Mouse (Mus musculus) MEL (cell line): ENCODE measurements around the gene Mtch2.

Experiments used
- CHD2 ChIP-seq: IDR thresholded peaks from 2 replicates; pipeline ENCODE4 v1.6.1; 2011; ENCODE audit warnings: low read length, improper control_type of control experiment
- CTCF ChIP-seq, 3 experiments: IDR thresholded peaks in 2 of 3; conservative IDR thresholded peaks in 1 of 3; 2 replicates each; pipeline ENCODE4 v1.5.1; 2011 to 2012; ENCODE audit warnings: low read length in 3 of 3, low read depth in 2 of 3, mild to moderate bottlenecking in 2 of 3, improper control_type of control experiment in 1 of 3, inconsistent platforms in 1 of 3, mixed read lengths in 1 of 3, moderate library complexity in 1 of 3; ENCODE audit not compliant: control insufficient read depth in 1 of 3, insufficient read depth in 1 of 3, poor library complexity in 1 of 3, severe bottlenecking in 1 of 3
- ELF1 ChIP-seq: IDR thresholded peaks from 2 replicates; pipeline ENCODE4 v1.6.1; 2014; ENCODE audit warnings: low read depth, mild to moderate bottlenecking, inconsistent platforms, low read length, improper control_type of control experiment, moderate library complexity
- EP300 ChIP-seq, 2 experiments: IDR thresholded peaks; 2 replicates each; pipeline ENCODE4 v1.6.1; 2011; ENCODE audit warnings: improper control_type of control experiment in 2 of 2, low read length in 2 of 2, low read depth in 1 of 2, mild to moderate bottlenecking in 1 of 2
- MAFK ChIP-seq: IDR thresholded peaks from 2 replicates; pipeline ENCODE4 v1.6.1; 2011; ENCODE audit warnings: low read depth, mild to moderate bottlenecking, low read length, improper control_type of control experiment, borderline replicate concordance
- NRF1 ChIP-seq: IDR thresholded peaks from 2 replicates; pipeline ENCODE4 v1.6.1; 2014; ENCODE audit warnings: low read depth, mild to moderate bottlenecking, inconsistent platforms, low read length, improper control_type of control experiment, moderate library complexity; ENCODE audit not compliant: poor library complexity, insufficient read depth, severe bottlenecking
- POLR2A ChIP-seq, 2 experiments: IDR thresholded peaks; 2 replicates each; pipeline ENCODE4 v1.6.1; 2011 to 2012; ENCODE audit warnings: low read length in 2 of 2, mild to moderate bottlenecking in 2 of 2, control low read depth in 1 of 2, improper control_type of control experiment in 1 of 2, low read depth in 1 of 2, moderate library complexity in 1 of 2; ENCODE audit not compliant: control insufficient read depth in 1 of 2, insufficient read depth in 1 of 2, poor library complexity in 1 of 2
- TAL1 ChIP-seq: IDR thresholded peaks from 2 replicates; pipeline ENCODE4 v1.6.1; 2012; ENCODE audit warnings: mild to moderate bottlenecking, inconsistent platforms, low read length, moderate library complexity, mixed read lengths
- TCF12 ChIP-seq: IDR thresholded peaks from 2 replicates; pipeline ENCODE4 v1.6.1; 2014; ENCODE audit warnings: low read depth, mild to moderate bottlenecking, inconsistent platforms, low read length, improper control_type of control experiment, moderate library complexity
- USF1 ChIP-seq: IDR thresholded peaks from 2 replicates; pipeline ENCODE4 v1.6.1; 2014; ENCODE audit warnings: low read depth, mild to moderate bottlenecking, inconsistent platforms, low read length, improper control_type of control experiment, moderate library complexity
- ZNF384 ChIP-seq: IDR thresholded peaks from 2 replicates; pipeline ENCODE4 v1.6.1; 2012; ENCODE audit warnings: low read depth, mild to moderate bottlenecking, inconsistent platforms, low read length, improper control_type of control experiment

DNA sequence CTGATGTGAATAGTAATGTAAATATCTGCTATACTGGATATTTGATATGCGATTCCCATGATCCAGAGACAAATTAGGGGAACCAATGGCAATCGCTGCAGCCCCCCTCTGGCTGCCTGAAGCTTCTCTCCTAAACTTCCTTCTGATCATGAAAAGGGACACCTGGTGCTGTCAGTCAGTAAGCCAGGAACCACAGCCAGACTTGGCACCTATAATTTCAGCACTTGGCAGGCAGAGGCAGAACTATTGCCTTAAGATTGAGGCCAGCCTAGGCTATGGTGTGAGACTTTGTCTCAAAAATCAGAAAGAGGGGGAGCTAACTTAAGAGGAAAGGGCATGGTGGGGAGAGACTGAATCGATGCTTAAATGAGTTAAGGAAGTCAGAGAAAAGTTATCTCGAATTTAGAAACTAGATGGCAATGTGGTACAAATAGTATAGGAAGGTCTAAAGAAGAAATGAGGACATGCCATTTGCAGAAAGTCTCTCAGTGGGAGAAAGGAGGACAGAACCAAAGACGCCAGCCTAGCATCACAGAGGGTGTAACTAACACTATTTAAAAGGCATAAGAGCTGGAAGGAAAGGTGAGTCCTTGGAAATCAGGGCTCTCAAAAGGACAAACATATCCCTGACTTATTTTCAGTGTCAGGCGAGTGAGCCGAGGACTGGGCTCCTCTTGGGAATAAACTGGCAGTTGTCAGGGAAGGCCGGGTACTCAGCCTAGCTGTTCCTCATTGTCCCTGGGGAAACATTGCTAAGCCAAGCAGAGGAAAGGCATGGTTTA lies 24.4 kb downstream of the Mtch2 start:
- TF ChIP-seq TAL1 = no peak
- no peak for TF ChIP-seq ELF1
- no peak for TF ChIP-seq EP300 (IDR thresholded peaks at IDR 0.05; ENCODE audit: low read depth in 1 of 2, low read length in 2 of 2)
- TF ChIP-seq TCF12 = no peak
- TF ChIP-seq NRF1 = no peak
- peak in 1 of 3 experiments; percentile 38; a peak in 2 of 6 replicates for TF ChIP-seq CTCF (IDR thresholded peaks at IDR 0.05 in 2 of 3, conservative IDR thresholded peaks at IDR 0.05 in 1 of 3; ENCODE audit: control insufficient read depth in 1 of 3, insufficient read depth in 1 of 3, low read depth in 2 of 3, low read length in 3 of 3, poor library complexity in 1 of 3, severe bottlenecking in 1 of 3)
- TF ChIP-seq MAFK = no peak
- TF ChIP-seq CHD2 = no peak
- TF ChIP-seq USF1 = no peak
- TF ChIP-seq ZNF384 = no peak
- TF ChIP-seq POLR2A (IDR thresholded peaks at IDR 0.05; ENCODE audit: control insufficient read depth in 1 of 2, insufficient read depth in 1 of 2, low read depth in 1 of 2, low read length in 2 of 2, poor library complexity in 1 of 2) = no peak
